Mouse (Mus musculus) myocyte (in vitro differentiated cells): ENCODE results near the gene Slc29a4. TPM values are rescaled to one million over a fixed set of nuclear protein-coding genes. Genes with fewer than 3 reads are reported as not detected.

Experiments used
- H3K27me3 ChIP-seq: one replicate; pipeline ENCODE4 v1.6.1; 2011; ENCODE audit not compliant: control insufficient read depth, insufficient read depth, insufficient read length
- H3K36me3 ChIP-seq: one replicate; pipeline ENCODE4 v1.6.1; 2011; ENCODE audit not compliant: control insufficient read depth, insufficient read depth
- H3K4me2 ChIP-seq: one replicate; pipeline ENCODE4 v1.6.1; 2011; ENCODE audit warnings: low read depth, control low read depth
- H3K4me3 ChIP-seq: one replicate; pipeline ENCODE4 v1.5.1; 2011; ENCODE audit warnings: mild to moderate bottlenecking, control low read depth, moderate library complexity
- H3K79me2 ChIP-seq: one replicate; pipeline ENCODE4 v1.6.1; 2011; ENCODE audit not compliant: control insufficient read depth, insufficient read depth
- H3ac ChIP-seq: one replicate; pipeline ENCODE4 v1.6.1; 2011; ENCODE audit not compliant: control insufficient read depth, insufficient read length
- CEBPB ChIP-seq: IDR thresholded peaks from 2 replicates; pipeline ENCODE4 v1.6.1; 2011; ENCODE audit warnings: mild to moderate bottlenecking, moderate library complexity; ENCODE audit not compliant: poor library complexity, insufficient read depth, severe bottlenecking
- E2F4 ChIP-seq: IDR thresholded peaks from one replicate; pipeline ENCODE4 v1.6.1; 2011; ENCODE audit warnings: mild to moderate bottlenecking, control low read depth, moderate library complexity; ENCODE audit not compliant: insufficient read depth
- MYOD1 ChIP-seq, 3 experiments: IDR thresholded peaks; one replicate each; pipeline ENCODE4 v1.6.1; 2011; ENCODE audit warnings: control low read depth in 2 of 3, low read depth in 2 of 3, mild to moderate bottlenecking in 2 of 3, moderate library complexity in 1 of 3; ENCODE audit not compliant: insufficient read length in 2 of 3, control insufficient read depth in 1 of 3
- POLR2A ChIP-seq: IDR thresholded peaks from one replicate; pipeline ENCODE4 v1.6.1; 2011; ENCODE audit warnings: low read depth, mild to moderate bottlenecking, control low read depth, moderate library complexity; ENCODE audit not compliant: insufficient read length
- POLR2AphosphoS2 ChIP-seq: IDR thresholded peaks from one replicate; pipeline ENCODE4 v1.6.1; 2011; ENCODE audit warnings: low read depth, control low read depth; ENCODE audit not compliant: insufficient read length
- REST ChIP-seq: IDR thresholded peaks from one replicate; pipeline ENCODE4 v1.6.1; 2011; ENCODE audit warnings: mild to moderate bottlenecking, control low read depth, moderate library complexity; ENCODE audit not compliant: insufficient read depth, insufficient read length
- TCF3 ChIP-seq: IDR thresholded peaks from one replicate; pipeline ENCODE4 v1.6.1; 2011; ENCODE audit warnings: low read depth, control low read depth; ENCODE audit not compliant: insufficient read length
- polyA plus RNA-seq: library from polyadenylated mRNA; unstranded; fragments of >200 nt; fragmentation: generic; extraction: Trizol; gene quantifications from one replicate; pipeline ENCODE4 v1.2.1, GENCODE M21; 2012; ENCODE audit warnings: missing spikeins

Slc29a4 gene
- polyA plus RNA-seq, 1 experiment: not detected

DNA sequence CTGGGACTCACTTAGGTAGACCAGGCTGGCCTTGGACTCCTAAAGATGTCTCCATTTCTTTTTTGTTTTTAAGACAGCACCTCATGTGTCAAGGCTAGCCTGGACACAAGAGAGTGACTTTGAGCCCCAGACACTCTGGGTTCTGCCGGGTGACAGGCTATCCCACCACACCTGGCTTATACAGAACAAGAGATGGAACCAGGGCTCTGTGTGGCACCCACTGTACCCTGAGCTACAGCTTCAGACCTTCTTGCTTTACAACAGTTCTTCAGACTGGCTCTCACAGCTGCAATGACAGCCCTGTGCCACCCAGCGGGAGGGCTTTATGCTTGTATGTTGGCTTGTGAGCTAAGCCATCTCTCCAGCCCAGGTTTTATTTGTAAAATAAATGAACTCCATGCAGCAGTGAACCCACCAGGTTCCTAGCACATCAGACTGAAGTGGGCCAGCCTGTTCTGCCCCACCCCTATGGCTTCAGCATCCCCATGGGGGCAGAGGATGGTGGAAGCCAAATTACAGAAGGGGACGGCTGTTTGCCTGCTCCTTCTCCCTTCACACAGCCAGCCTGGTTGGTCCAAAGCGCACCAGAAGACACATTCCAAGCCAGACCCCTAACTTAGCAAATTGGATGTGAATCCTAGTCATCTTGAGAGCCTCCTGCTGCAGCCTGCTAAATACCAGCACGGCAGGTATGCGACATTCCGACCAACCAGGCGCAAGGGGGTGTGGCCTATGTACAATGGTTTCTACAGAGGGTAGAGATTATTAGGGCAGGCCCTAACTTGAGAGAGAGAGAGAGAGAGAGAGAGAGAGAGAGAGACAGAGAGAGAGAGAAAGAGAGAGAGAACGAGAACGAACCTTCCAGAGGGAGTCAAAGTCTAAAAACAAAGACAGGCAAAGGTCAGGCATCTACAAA, 76.3 kb downstream of the Slc29a4 start:
- Histone ChIP-seq H3K4me2 (no peak overlapping the region), H3K4me3 (no peak overlapping the region), H3K79me2 (peaks cover 25% of the 10 kb centered on the region), H3ac (no peak overlapping the region), H3K36me3 (peaks cover 14% of the 10 kb centered on the region), H3K27me3 (no peaks in the 10 kb centered on the region)
- no peak for TF ChIP-seq REST

GRCm38 (mm10) chr5:142769641-142770040, 77.3 kb downstream of the Slc29a4 start:
- TF ChIP-seq MYOD1 (IDR thresholded peaks at IDR 0.05; ENCODE audit: control insufficient read depth in 1 of 3, insufficient read length in 2 of 3, low read depth in 2 of 3): no peak
- TF ChIP-seq TCF3: no peak
- no peak for TF ChIP-seq POLR2AphosphoS2
- TF ChIP-seq POLR2A: no peak
- Histone ChIP-seq H3K79me2 (peaks cover 25% of the 10 kb centered on the region), H3K27me3 (no peaks in the 10 kb centered on the region), H3K36me3 (peaks cover 14% of the 10 kb centered on the region), H3K4me2 (no peak overlapping the region), H3K4me3 (no peak overlapping the region), H3ac (no peak overlapping the region)

- H3K79me2 ChIP-seq: peaks cover 25% of the 10 kb centered on the region
- no peak overlapping the region for H3ac ChIP-seq
- H3K36me3 ChIP-seq: peaks cover 9% of the 10 kb centered on the region
- no peak for TF ChIP-seq TCF3
- H3K4me3 ChIP-seq: no peak overlapping the region
- no peaks in the 10 kb centered on the region for H3K27me3 ChIP-seq
- H3K4me2 ChIP-seq: no peak overlapping the region
Measured at GRCm38 (mm10) chr5:142771034-142771433, 78.7 kb downstream of the Slc29a4 start.

DNA sequence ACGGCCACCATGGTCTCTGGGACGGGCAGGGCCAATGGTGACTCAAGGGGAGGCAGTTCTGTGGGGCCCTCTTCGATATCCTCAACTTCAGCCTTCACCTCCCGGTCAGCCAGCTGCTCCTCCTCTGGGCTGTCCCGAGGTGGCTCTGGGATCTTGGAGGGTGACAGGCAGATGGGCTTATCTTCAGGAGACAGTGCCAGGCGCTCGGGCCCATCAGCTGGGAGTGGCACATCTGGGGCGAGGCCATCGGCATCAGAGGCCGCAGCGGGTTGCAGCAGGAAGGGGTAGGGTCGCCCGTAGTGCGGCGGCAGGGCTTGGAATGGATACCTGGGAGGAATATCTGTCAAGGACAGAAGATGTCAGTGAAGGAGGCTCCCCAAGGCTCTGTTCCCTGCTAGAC, 79.7 kb downstream of the Slc29a4 start:
- no peak overlapping the region for H3ac ChIP-seq
- TF ChIP-seq POLR2A (no peak), REST (no peak), E2F4 (no peak), CEBPB (no peak)
- H3K27me3 ChIP-seq: no peaks in the 10 kb centered on the region
- H3K4me2 ChIP-seq: no peak overlapping the region
- H3K36me3 ChIP-seq: peaks cover 7% of the 10 kb centered on the region
- H3K4me3 ChIP-seq: no peak overlapping the region
- H3K79me2 ChIP-seq: peaks cover 28% of the 10 kb centered on the region

Other genes with a start within 250 kb of the Slc29a4 start
- gene Ap5z1, start 228.6 kb upstream of the Slc29a4 start, polyA plus RNA-seq: 9.8 TPM
- 0.02 TPM for gene Papolb, start 162.4 kb upstream of the Slc29a4 start, polyA plus RNA-seq
- 1.6 TPM for gene Radil, start 141.4 kb upstream of the Slc29a4 start, polyA plus RNA-seq
- gene Mmd2, start 83.7 kb upstream of the Slc29a4 start, polyA plus RNA-seq: not detected
- 52.0 TPM for gene Wipi2, start 64.8 kb upstream of the Slc29a4 start, polyA plus RNA-seq
- gene Tnrc18, start 125.2 kb downstream of the Slc29a4 start, polyA plus RNA-seq: 26.2 TPM
- 7.6 TPM for gene Fbxl18, start 202.9 kb downstream of the Slc29a4 start, polyA plus RNA-seq
- gene Actb, start 214.2 kb downstream of the Slc29a4 start, polyA plus RNA-seq: 2,198 TPM